ENCODE assay signal across 8 mouse cellular contexts in the genomic region with DNA sequence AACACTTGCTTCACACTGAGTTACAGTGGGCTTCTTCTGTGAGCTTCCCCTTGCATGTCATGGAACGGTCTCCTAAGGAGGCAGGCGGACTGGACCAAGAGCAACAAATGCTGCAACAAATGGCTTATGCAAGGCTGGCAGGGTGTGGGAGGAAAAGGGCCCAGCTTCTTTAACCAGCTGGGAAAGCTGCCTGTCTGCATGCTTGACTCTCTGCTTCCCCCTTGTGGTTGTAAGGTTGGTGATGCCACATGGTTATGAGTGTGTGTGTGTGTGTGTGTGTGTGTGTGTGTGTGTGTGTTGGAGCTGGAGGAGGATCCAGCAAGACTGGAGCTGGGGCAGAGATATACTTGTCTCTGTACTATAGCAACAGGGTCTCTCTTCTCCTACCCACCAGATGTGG. TPM values are rescaled to one million over a fixed set of nuclear protein-coding genes. Genes with fewer than 3 reads are reported as not detected.
A peak's percentile ranks its signal among the peaks of the same experiment; 100 is the strongest.
DNase-seq lines count a peak whose midpoint lies in the region; ATAC-seq and TF ChIP-seq lines count a peak whose summit lies in the region.

No protein-coding gene starts in this region.

- H3K4me1 ChIP-seq in hindbrain, embryonic 11.5 days (replicated peaks; ENCODE audit: control insufficient read depth, insufficient read depth, low read length), result no peaks in the 10 kb centered on the region
- H3K4me1 ChIP-seq in hindbrain, embryonic 13.5 days (replicated peaks), result peaks cover 10% of the 10 kb centered on the region

- no peak overlapping the region for H3K9ac ChIP-seq in hindbrain, embryonic 11.5 days (ENCODE audit: low read depth, low read length)
- H3K9ac ChIP-seq in hindbrain, embryonic 13.5 days, result no peak overlapping the region

- H3K36me3 ChIP-seq in hindbrain, embryonic 11.5 days (ENCODE audit: control insufficient read depth, insufficient read depth, low read length), result no peaks in the 10 kb centered on the region
- H3K36me3 ChIP-seq in hindbrain, embryonic 13.5 days, result no peaks in the 10 kb centered on the region

- DNase-seq in hindbrain, embryonic 11.5 days (ENCODE audit: low spot score), result peak; percentile 84
- DNase-seq in cerebellum, postnatal 25 days, result peak; percentile 60 to 79
- DNase-seq in frontal cortex, postnatal 36 days (ENCODE audit: low spot score in 2 of 2), result peak; percentile 70 to 87
- peak; percentile 87 for DNase-seq in induced T-regulatory cell, adult 2 months (ENCODE audit: low read depth)
- DNase-seq in left cerebral cortex, adult 2 months (ENCODE audit: extremely low spot score in 1 of 2, low spot score in 2 of 2), result peak; percentile 70 to 75
- peak; percentile 89 for DNase-seq in lung, postnatal 4 days
- peak; percentile 28 to 51 for DNase-seq in spleen, adult 18-20 months

- ATAC-seq in hindbrain, embryonic 11.5 days (ENCODE audit: low FRiP score), result peak; percentile 47; the same call in 1 of the 2 replicates
- ATAC-seq in hindbrain, embryonic 13.5 days (ENCODE audit: low FRiP score), result no peak

- H3K9me3 ChIP-seq in hindbrain, embryonic 11.5 days (ENCODE audit: control insufficient read depth, low read length), result no peaks in the 10 kb centered on the region
- H3K9me3 ChIP-seq in hindbrain, embryonic 13.5 days, result no peaks in the 10 kb centered on the region

- peak; percentile 72 for TF ChIP-seq CTCF in left cerebral cortex, adult 2 months (IDR thresholded peaks at IDR 0.05)

- intact Hi-C loops in left cerebral cortex, adult 2 months (cut with DNase I), result loop anchor here (2.0 to 5.0 kb wide), 2 partner anchors 25 to 41 kb away; partner anchors contain the start of gene Igfbp4

- H3K27me3 ChIP-seq in hindbrain, embryonic 11.5 days (ENCODE audit: control insufficient read depth, insufficient read depth, low read length), result no peaks in the 10 kb centered on the region
- H3K27me3 ChIP-seq in hindbrain, embryonic 13.5 days, result 0 out of 2 replicates have a peak, but pooled peaks cover 3% of the 10 kb centered on the region

- no peak overlapping the region for H3K4me2 ChIP-seq in hindbrain, embryonic 11.5 days (replicated peaks; ENCODE audit: low read depth, low read length)
- H3K4me2 ChIP-seq in hindbrain, embryonic 13.5 days, result no peak overlapping the region

- 37% methylated on average over 2 of the region's 2 CpGs for WGBS in hindbrain, embryonic 11.5 days
- 27% methylated on average over 2 of the region's 2 CpGs for WGBS in hindbrain, embryonic 13.5 days

- H3K27ac ChIP-seq in hindbrain, embryonic 11.5 days (ENCODE audit: low read depth, low read length), result no peak overlapping the region
- H3K27ac ChIP-seq in hindbrain, embryonic 13.5 days, result no peak overlapping the region
- peak overlapping the region; percentile 63 for H3K27ac ChIP-seq in left cerebral cortex, adult 2 months

- no peak overlapping the region for H3K4me3 ChIP-seq in hindbrain, embryonic 11.5 days (ENCODE audit: low read depth, low read length)
- H3K4me3 ChIP-seq in hindbrain, embryonic 13.5 days, result no peak overlapping the region
- H3K4me3 ChIP-seq in left cerebral cortex, adult 2 months, result no peak overlapping the region

RNA-seq across cellular contexts. Expression of gene Tns4, which starts 23.1 kb away (rescaled TPM):
- 0.50 and 1.1 TPM in 2 replicates for polyA plus RNA-seq in hindbrain, embryonic 11.5 days (2014; fragmentation: Nextera tagmentation; extraction: Ambion mirVana)
- polyA plus RNA-seq in hindbrain, embryonic 13.5 days (2015; fragmentation: Nextera tagmentation; extraction: Ambion mirVana), result 0.17 and 0.19 TPM in 2 replicates
- total RNA-seq in left cerebral cortex, adult 2 months (2021), result 1 to 10 TPM in 1 of 2 experiments, under 1 TPM in 1; 0.19 to 1.1 TPM

RNA-seq across cellular contexts. Expression of gene Igfbp4, which starts 24.9 kb away (rescaled TPM):
- polyA plus RNA-seq in hindbrain, embryonic 11.5 days (2014; fragmentation: Nextera tagmentation; extraction: Ambion mirVana), result 288 and 295 TPM in 2 replicates
- 194 and 196 TPM in 2 replicates for polyA plus RNA-seq in hindbrain, embryonic 13.5 days (2015; fragmentation: Nextera tagmentation; extraction: Ambion mirVana)
- total RNA-seq in left cerebral cortex, adult 2 months (2021), result 10 to 100 TPM; 82.8 to 88.7 TPM

RNA-seq across cellular contexts. Expression of gene Top2a, which starts 42.0 kb away (rescaled TPM):
- 332 and 333 TPM in 2 replicates for polyA plus RNA-seq in hindbrain, embryonic 11.5 days (2014; fragmentation: Nextera tagmentation; extraction: Ambion mirVana)
- polyA plus RNA-seq in hindbrain, embryonic 13.5 days (2015; fragmentation: Nextera tagmentation; extraction: Ambion mirVana), result 55.7 and 62.2 TPM in 2 replicates
- total RNA-seq in left cerebral cortex, adult 2 months (2021), result 1 to 10 TPM in 1 of 2 experiments, under 1 TPM in 1; 0.66 to 1.0 TPM
